Mouse (Mus musculus) erythroid progenitor cell, adult 5-6 weeks (primary cell): ENCODE measurements around the gene Notch4. TPM values are rescaled to one million over a fixed set of nuclear protein-coding genes. Genes with fewer than 3 reads are reported as not detected.
"Not testable (repeated sequence)": the region's sequence is repeated elsewhere in the genome, so short reads cannot be mapped to it uniquely, and the experiment has no call there.

Experiments used
- ATAC-seq: replicated peaks from 2 replicates; pipeline ENCODE4 v1.8.0; 2016; ENCODE audit warnings: moderate number of reproducible peaks, mild to moderate bottlenecking, moderate TSS enrichment, inconsistent platforms; ENCODE audit not compliant: poor library complexity, low FRiP score, severe bottlenecking
- total RNA-seq, 2 experiments: library from RNA; stranded (forward) in 1 of 2; stranded (reverse) in 1 of 2; fragments of 150-400 nt in 1 of 2; fragments of 186-747, 209-891 nt in 1 of 2; gene quantifications; 2 replicates each; pipeline versions ENCODE4 v1.2.3 to v1.2.4; 2015 to 2017; ENCODE audit warnings: low replicate concordance in 2 of 2

Notch4 gene
- total RNA-seq (2015; ENCODE audit: low replicate concordance) (under 0.01 TPM in 1 of 2 replicates, not detected in the other), total RNA-seq (2017; ENCODE audit: low replicate concordance) (not detected in 2 replicates)

- ATAC-seq = no peak
Observed at GRCm38 (mm10) chr17:34564003-34564421, at the start of gene Notch4. Notch4 (plus strand) TSS chr17:34564268.

DNA sequence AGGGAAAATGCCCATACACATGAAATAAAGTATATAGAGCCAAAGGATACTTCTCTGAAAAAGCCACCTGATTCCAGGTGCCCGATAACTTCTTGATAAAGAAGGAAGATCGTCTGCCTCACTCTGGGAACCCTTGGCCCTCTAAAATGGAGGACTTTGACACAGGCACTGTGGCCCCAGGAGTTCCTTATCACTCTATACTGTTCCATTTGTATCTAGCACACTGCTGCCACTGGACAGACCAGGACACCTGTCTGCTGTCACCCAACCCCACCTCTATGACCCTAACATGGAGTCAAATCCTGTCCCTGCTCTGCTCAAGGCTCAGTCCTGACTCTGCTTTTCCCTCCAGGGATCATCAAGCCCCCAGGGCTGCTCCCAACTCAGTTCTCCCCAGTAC, 47.6 kb upstream of the Notch4 start:
- ATAC-seq = no peak

DNA sequence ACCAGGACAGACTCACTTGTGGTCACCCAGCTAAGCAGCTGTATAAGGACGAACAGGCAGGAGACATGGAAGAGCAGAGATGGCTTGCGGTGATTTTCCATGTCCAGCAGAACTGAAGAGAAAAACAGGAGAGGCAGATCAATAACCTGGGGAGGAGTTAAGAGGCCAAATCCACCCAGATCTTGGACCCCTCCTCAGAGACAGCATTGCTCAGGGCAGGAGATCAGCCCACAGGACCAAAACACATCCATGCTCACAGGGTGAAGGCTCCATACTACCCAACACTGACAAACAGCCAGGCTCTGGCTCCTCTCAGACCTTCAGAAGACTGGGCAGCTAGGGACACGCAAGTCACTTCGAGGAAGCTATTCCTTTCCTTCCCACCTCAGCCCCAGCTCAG, 46.8 kb upstream of the Notch4 start, which contains the start of gene Btnl6:
Gene Btnl6 (minus strand): TSS at position 101 of the 400 bp plus-strand sequence.
- ATAC-seq = no peak

GRCm38 (mm10) chr17:34517795-34518194, 46.3 kb upstream of the Notch4 start:
- no peak for ATAC-seq

DNA sequence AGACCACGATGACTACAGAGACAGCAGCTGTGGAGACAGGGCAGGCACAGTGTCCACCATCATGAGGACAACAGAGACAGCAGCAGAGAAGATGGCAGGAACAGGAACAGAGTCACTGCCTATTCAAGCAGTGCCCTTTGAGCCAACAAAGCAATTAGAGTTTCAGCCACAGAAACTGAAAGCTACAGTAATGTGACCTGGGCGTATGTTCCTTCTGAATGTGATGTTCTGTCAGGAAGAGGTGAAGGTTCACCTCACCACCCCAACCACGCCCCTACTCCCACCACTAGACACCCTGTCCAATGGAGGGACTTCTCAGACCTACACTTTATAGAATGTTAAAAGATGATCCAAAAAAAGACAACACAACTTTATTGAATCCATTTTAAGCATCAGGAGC, 45.5 kb upstream of the Notch4 start:
- not testable (repeated sequence) for ATAC-seq

DNA sequence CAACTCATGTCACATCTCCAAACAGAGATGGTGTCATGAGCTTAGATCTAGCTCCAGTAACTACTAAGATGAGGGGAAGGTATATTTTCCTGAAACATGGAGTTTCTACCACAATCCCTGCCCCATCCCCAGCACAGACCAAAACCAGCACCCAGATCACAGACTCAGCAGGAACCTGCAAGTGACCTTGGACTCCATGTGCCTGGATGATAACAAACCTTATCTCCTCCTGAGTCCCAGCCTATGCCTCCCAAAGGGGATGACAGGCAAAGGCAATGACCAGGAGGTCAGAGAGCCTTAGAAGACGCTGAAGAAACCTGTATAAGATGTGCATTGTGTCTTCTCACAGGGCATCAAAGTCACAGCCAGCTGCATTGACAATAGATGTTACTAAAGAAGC, 45.1 kb upstream of the Notch4 start:
- ATAC-seq = no peak

GRCm38 (mm10) chr17:34532671-34533070, 31.4 kb upstream of the Notch4 start:
- ATAC-seq = no peak

DNA sequence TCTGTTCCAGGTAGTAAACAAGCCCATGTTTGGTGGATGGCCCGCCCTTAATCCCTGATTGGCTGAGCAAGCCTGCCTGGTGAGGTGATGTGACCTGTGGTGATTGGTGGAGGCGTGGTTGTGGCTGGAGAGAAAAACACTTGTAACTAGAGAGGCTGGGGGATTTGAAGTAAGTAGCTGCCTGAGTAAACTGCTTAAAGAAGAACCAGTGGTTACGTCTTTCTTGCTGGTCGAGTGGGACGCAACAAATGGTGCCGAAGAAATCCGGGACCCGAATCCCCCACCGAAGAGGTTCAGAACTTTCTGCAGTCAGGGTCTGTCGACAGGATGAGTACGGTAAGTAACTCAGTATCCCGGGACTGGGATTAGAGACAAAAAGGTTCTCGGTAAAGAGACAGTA, 20.5 kb upstream of the Notch4 start:
- ATAC-seq = not testable (repeated sequence)

GRCm38 (mm10) chr17:34546797-34547196, 17.3 kb upstream of the Notch4 start:
- no peak for ATAC-seq

DNA sequence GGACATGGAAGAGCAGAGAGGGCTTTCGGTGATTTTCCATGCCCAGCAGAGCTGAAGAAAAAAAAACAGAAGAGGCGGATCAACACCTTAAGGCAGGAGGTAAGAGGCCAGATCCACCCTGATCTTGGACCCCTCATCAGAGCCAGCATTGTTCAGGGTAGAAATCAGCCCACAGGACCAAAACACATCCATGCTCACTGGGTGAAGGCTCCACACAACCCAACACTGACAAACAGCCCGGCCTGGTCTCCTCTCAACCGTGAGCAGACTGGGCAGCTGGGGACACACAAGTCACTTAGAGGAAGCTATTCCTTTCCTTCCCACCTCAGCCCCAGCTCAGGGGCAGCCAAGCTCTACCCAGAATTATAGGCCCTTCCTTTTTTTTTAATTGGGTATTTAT, 16.5 kb upstream of the Notch4 start:
- no peak for ATAC-seq

DNA sequence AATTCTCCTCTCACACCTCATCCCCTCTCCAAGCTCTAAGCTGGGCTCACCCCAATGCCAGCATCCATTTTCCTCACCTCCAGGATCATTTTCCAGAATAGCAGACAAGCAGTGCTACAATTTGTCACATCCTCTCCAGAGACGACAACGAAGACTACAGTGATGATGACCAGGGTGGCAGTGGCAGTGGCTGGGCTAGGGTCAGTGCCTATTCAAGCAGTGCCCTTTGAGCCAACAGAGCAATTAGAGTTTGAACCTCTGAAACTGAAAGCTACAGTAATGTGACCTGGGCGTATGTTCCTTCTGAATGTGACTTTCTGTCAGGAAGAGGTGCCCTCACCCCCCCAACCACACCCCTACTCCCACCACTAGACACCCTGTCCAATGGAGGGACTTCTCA, 14.9 kb upstream of the Notch4 start:
- no peak for ATAC-seq

DNA sequence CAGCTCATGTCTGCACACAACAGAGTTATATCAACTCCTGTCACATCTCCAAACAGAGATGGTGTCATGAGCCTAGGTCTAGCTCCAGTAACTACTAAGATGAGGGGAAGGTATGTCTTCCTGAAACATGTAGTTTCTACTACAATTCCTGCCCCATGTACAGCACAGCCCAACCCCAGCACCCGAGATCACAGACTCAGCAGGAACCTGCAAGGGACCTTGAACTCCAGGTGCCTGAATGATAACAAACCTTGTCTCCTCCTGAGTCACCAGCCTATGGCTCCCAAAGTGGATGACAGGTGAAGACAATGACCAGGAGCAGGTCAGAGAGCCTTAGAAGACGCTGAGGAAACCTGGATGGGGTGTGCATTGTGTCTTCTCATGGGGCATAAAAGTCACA, 14.2 kb upstream of the Notch4 start:
- no peak for ATAC-seq

DNA sequence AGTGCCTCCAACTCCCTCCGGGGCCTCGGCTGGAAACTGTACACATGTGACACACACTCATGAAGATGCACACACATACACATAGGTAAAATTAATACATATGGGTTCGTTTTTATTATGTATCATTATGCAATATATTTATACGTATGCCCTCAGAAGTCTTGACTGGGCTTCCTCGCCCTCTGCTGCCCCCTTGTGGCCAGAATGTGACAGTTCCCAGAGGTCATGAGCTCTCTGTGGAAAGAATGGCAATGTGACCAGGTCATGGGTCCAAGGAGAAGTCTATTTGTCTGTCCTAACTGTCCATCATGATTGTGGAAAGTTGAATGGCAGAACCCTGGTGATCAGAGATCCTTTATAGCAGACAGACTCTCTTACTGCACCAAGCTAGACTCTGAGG, 8.6 kb upstream of the Notch4 start:
- ATAC-seq = peak; percentile 64; the same call in 1 of the 2 replicates

- no peak for ATAC-seq
Observed at GRCm38 (mm10) chr17:34556406-34556805, 7.7 kb upstream of the Notch4 start.

- ATAC-seq = no peak
Observed at GRCm38 (mm10) chr17:34557411-34557810, 6.7 kb upstream of the Notch4 start.

GRCm38 (mm10) chr17:34559116-34559515, 5.0 kb upstream of the Notch4 start:
- no peak for ATAC-seq

DNA sequence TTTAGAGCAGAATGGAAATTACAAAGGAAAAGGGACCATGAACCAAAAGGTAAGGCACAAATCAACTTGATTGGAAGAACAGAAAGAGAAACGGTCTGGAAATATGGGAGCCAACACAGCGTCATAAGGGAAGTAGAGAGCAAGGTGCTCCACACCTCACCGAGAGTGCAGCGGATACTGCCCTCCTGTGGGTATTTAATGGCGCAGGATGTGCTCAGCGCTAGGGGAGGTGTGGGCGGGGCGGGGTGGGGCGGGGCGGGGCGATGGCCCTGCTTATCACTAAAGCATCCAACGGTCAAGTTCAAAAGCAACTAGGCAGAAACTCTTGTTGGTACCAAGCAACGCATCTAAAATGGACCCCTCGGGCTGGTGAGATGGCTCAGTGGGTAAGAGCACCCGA, 4.2 kb upstream of the Notch4 start:
- ATAC-seq = no peak

DNA sequence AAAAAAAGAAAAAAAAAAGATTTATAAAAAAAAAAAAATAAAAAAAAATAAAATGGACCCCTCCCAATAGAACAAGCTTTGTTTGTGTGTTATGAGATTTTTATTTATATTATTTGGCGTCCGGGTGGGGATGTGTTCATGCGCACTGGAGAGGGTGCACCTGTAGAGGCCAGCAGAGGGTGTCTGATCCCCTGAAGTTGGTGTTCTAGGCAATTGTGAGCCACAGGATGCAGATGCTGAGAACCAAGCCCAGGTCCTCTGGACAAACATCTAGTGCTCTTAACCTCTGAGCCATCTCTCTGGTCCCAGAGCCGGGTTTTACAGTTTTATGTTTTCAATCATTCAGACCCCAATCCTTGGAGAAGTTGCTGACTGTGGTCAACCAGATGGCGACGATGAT, 3.6 kb upstream of the Notch4 start:
- no peak for ATAC-seq

GRCm38 (mm10) chr17:34561200-34561599, 2.9 kb upstream of the Notch4 start:
- ATAC-seq = no peak

DNA sequence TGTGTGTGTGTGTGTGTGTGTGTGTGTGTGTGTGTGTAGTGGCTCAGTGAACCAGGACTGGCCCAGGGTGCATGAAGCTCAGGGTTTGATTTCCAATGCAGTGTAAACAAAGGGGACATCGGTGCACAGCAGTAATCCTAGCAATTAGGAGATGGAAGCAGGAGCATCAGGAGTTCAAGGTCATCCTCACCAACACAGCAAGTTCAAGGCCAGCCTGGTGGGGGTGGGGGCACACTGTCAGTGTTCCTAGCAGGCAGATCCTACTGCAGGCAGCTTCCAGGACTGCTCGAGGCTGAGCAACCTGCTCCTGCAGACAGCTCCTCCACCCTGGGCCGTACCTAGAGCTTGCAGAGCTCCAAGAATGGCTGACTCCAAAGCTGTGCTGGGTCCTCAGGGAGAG, 1.5 kb upstream of the Notch4 start:
- no peak for ATAC-seq

- no peak for ATAC-seq
Observed at GRCm38 (mm10) chr17:34563354-34563753, 714 bp upstream of the Notch4 start.

- ATAC-seq = no peak
Observed at GRCm38 (mm10) chr17:34564796-34565195, 728 bp downstream of the Notch4 start.
